Mouse (Mus musculus): ENCODE measurements at regions not wholly inside any gene's neighbourhood (a gene's known extent, or its start where the extent isn't known, plus 50 kb on each side); places are given as distances from the start of the nearest gene placed in this dataset.
A peak's percentile ranks its signal among the peaks of the same experiment; 100 is the strongest.

- ATAC-seq (replicated peaks; ENCODE audit: poor library complexity) = no peak
Measured at GRCm38 (mm10) chr2:84173450-84173849, 183.1 kb downstream of the Gm13691 start.

GRCm38 (mm10) chr2:84183624-84184287 is 193.4 kb downstream of the Gm13691 start:
- ATAC-seq (replicated peaks; ENCODE audit: poor library complexity) = no peak

- ATAC-seq (replicated peaks; ENCODE audit: poor library complexity) = no peak
Measured at GRCm38 (mm10) chr2:84184288-84185015, 194.1 kb downstream of the Gm13691 start.

- no peak for ATAC-seq (replicated peaks; ENCODE audit: poor library complexity)
Measured at GRCm38 (mm10) chr2:84185016-84185330, 194.6 kb downstream of the Gm13691 start.

DNA sequence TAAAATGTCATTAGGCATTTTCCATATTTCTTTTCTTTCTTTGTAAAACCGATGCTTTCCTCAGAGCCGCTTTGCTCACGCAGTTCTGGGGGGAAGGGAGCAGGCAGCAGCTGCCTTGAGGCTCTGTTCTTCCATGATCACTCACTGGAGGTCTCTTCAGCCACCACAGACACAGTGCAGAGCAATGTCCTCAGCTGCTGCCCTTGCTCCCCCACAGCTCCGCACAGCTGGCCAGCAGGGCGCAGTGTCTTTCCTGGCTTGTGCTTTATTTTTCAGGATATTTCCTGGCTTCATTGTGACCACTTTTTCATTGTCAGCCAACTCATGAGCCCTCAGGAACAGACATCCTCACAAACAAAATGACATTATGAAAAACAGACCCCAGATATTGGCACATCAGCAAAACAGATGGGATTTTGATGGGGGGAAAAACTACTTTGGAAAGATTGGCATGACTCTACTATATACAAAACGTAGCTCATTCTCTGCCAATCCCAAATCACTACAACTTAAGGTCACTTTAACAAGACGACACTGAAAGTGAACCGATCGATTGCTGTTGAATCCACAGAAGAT is 195.9 kb downstream of the Gm13691 start:
- no peak for ATAC-seq (replicated peaks; ENCODE audit: poor library complexity)

GRCm38 (mm10) chr2:84187456-84187855 is 197.1 kb downstream of the Gm13691 start:
- ATAC-seq (replicated peaks; ENCODE audit: poor library complexity) = no peak

GRCm38 (mm10) chr2:84189302-84189701 is 198.9 kb downstream of the Gm13691 start:
- peak; percentile 65 for ATAC-seq (replicated peaks; ENCODE audit: poor library complexity)

GRCm38 (mm10) chr2:84217116-84217515 is 208.1 kb downstream of the Calcrl start:
- ATAC-seq (replicated peaks; ENCODE audit: poor library complexity) = peak; percentile 57; the same call in 1 of the 2 replicates

GRCm38 (mm10) chr2:84222049-84222448 is 203.2 kb downstream of the Calcrl start:
- ATAC-seq (replicated peaks; ENCODE audit: poor library complexity) = no peak

DNA sequence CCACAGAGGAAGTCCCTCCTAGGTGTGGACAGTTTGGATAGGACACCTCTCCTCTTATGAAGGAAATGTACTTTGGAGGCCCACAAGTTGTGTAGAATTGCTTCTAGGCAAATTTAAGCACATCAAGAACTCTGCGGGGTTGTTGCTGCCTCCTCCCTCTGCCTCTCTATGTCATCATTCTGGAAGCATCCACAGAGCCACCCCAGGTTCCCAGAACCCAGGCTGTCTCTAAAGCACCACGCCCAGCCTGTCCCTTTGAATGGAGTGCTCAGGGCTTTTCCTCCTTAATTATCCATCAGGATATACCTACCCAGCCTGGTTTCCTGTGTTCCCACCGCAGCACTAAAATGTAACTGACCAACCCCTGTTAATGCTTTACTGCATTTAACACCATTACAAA is 195.4 kb downstream of the Calcrl start:
- ATAC-seq (replicated peaks; ENCODE audit: poor library complexity) = no peak

GRCm38 (mm10) chr2:84235641-84236040 is 189.6 kb downstream of the Calcrl start:
- no peak for ATAC-seq (replicated peaks; ENCODE audit: poor library complexity)

DNA sequence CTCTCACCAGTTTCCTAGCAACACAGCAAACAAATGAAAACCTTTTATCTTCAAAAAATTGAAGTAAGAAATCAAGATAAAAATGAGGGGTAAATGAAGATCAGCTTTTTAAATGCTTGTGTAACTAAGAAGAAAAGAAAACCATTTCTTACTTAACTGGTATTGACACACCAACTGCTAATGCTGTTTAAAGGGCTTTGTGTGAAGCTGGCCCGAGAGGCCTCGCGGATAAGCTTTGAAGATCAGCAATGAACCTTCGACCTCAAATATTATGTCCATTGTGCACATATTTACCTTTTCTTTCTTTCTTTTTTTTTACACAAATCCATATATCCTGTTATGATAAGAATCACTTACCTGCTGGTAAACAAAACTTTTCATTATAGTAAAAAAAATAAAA is 184.0 kb downstream of the Calcrl start:
- ATAC-seq (replicated peaks; ENCODE audit: poor library complexity) = no peak

GRCm38 (mm10) chr2:84241986-84242385 is 183.2 kb downstream of the Calcrl start:
- ATAC-seq (replicated peaks; ENCODE audit: poor library complexity) = no peak

DNA sequence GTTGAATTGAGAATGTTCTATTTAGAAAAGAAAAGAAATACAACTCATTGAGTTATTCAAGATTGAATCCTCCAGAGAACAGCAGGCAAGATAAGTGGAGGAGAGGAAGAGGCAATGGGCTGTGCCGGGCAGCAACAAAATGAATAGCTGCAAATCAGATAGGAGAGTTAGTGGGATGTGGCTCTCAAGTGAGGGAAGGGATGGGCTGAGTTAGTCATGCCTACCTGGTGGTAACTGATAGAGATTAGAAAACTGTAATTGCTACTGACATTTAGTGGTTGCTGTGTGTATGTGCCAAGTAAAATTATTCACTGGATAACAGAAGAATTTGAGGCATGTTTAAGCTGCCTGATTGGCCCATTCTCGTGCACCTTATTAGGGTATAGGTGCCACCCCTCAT is 179.3 kb downstream of the Calcrl start:
- ATAC-seq (replicated peaks; ENCODE audit: poor library complexity) = peak; percentile 77

- ATAC-seq (replicated peaks; ENCODE audit: poor library complexity) = peak; percentile 54
Measured at GRCm38 (mm10) chr2:84246562-84246961, 178.6 kb downstream of the Calcrl start.

GRCm38 (mm10) chr2:84248169-84248568 is 177.0 kb downstream of the Calcrl start:
- peak; percentile 63 for ATAC-seq (replicated peaks; ENCODE audit: poor library complexity)

DNA sequence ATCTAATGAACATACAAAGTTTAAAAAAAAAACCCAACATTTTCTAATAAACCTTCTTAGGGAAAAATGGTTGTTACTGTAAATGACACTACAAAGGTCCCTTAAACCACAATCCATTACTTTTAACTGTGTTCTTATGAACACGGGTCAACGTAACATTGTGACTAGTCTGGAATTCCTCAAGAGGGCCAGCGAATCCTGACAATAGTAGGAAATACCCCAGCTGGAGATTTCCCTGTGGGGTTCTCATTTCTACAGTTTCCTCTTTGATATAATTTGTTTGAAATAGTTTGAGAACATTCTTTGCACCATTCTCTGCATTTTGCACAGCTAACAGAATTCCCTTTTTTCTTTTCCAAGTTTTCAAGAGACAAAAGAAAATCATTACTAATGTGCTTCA is 175.3 kb downstream of the Calcrl start:
- ATAC-seq (replicated peaks; ENCODE audit: poor library complexity) = no peak

DNA sequence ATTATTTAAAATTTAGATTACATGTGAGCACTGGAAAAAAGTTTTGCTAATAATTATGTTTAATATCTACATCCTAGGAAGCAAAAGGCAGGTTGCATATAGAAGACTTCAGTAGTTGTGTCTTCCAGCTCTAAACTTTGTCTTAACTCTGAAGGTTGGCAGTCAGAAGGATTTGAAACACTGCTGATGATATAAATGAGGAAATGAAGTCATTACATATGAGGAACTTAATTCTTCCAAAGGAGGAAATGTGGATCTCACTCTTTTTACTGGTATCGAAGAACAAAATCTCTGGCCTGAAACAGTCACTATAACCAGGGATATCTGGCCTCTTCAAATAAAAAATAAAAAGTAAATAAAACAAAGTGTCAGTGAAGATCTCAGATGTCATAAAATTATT is 173.1 kb downstream of the Calcrl start:
- ATAC-seq (replicated peaks; ENCODE audit: poor library complexity) = peak; percentile 66

GRCm38 (mm10) chr2:84258339-84259006 is 166.7 kb downstream of the Calcrl start:
- ATAC-seq (replicated peaks; ENCODE audit: poor library complexity) = no peak

- no peak for ATAC-seq (replicated peaks; ENCODE audit: poor library complexity)
Measured at GRCm38 (mm10) chr2:84259222-84259621, 166.0 kb downstream of the Calcrl start.

GRCm38 (mm10) chr2:84260701-84261100 is 164.5 kb downstream of the Calcrl start:
- no peak for ATAC-seq (replicated peaks; ENCODE audit: poor library complexity)

- ATAC-seq (replicated peaks; ENCODE audit: poor library complexity) = no peak
Measured at GRCm38 (mm10) chr2:84261481-84261880, 163.7 kb downstream of the Calcrl start.

Measured in megakaryocyte progenitor cell, adult 5-6 weeks (primary cell).